Mouse (Mus musculus) stomach, postnatal 0 days (tissue): Measurements from ENCODE around the gene Zfp53.
"Not testable (repeated sequence)": the region's sequence is repeated elsewhere in the genome, so short reads cannot be mapped to it uniquely, and the experiment has no call there.

ENCODE experiments used
- CTCF ChIP-seq: IDR thresholded peaks from 2 replicates; pipeline ENCODE4 v1.5.1; 2016; ENCODE audit warnings: antibody characterized with exemption, low read depth, mild to moderate bottlenecking, moderate library complexity
- EP300 ChIP-seq: optimal IDR thresholded peaks from 2 replicates; pipeline ENCODE3; 2016; ENCODE audit warnings: antibody characterized with exemption

DNA sequence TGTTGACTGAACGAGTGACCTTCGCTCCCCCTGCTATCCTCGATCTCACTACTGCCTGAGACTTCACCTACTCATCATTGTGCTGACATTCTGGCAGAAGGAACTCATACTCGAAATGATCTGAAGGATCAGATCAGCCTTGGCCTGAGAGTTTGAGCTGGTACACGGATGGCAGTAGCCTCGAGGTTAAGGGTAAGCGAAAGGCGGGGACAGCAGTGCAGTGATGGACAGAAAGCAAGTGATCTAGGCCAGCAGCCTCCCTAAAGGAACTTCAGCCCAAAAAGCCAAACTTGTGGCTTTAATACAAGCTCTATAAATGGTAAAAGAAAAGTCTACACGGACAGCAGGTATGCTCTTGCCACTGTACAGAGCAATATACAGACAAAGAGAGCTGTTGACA, 12.4 kb upstream of the Zfp53 start:
- not testable (repeated sequence) for TF ChIP-seq CTCF, EP300
